Mouse (Mus musculus): ENCODE data around the gene Pcsk5. TPM values are rescaled to one million over a fixed set of nuclear protein-coding genes. Genes with fewer than 3 reads are reported as not detected.

Gene Pcsk5
- polyA plus RNA-seq, 1 experiment from 2014 or later: 24.0 TPM

GRCm38 (mm10) chr19:17643128-17643797, 194.2 kb downstream of the Pcsk5 start:
- Histone ChIP-seq H3K4me1 (replicated peaks; ENCODE audit: control insufficient read depth, insufficient read depth, low read length) (no peaks in the 10 kb centered on the region), H3K27ac (ENCODE audit: low read length) (no peak overlapping the region), H3K9me3 (ENCODE audit: control insufficient read depth, low read length) (no peaks in the 10 kb centered on the region), H3K4me3 (ENCODE audit: low read length) (no peak overlapping the region), H3K36me3 (ENCODE audit: control insufficient read depth, insufficient read depth, low read length) (no peaks in the 10 kb centered on the region; the same call in 1 of the 2 replicates), H3K4me2 (ENCODE audit: low read depth, low read length) (no peak overlapping the region), H3K27me3 (ENCODE audit: control insufficient read depth, insufficient read depth, low read depth, low read length) (no peaks in the 10 kb centered on the region), H3K9ac (ENCODE audit: low read length) (no peak overlapping the region)
- ATAC-seq (ENCODE audit: low read depth): no peak
- 51% methylated on average over 3 of the region's 3 CpGs for WGBS

GRCm38 (mm10) chr19:17635984-17636383, 201.4 kb downstream of the Pcsk5 start:
- Histone ChIP-seq H3K9me3 (ENCODE audit: control insufficient read depth, low read length) (no peaks in the 10 kb centered on the region), H3K27me3 (ENCODE audit: control insufficient read depth, insufficient read depth, low read depth, low read length) (no peaks in the 10 kb centered on the region), H3K4me3 (ENCODE audit: low read length) (no peak overlapping the region), H3K4me2 (ENCODE audit: low read depth, low read length) (no peak overlapping the region), H3K36me3 (ENCODE audit: control insufficient read depth, insufficient read depth, low read length) (no peaks in the 10 kb centered on the region; the same call in 1 of the 2 replicates), H3K9ac (ENCODE audit: low read length) (no peak overlapping the region), H3K27ac (ENCODE audit: low read length) (peak overlapping the region; percentile 31; the same call in 1 of the 2 replicates), H3K4me1 (replicated peaks; ENCODE audit: control insufficient read depth, insufficient read depth, low read length) (peaks cover 3% of the 10 kb centered on the region; the same call in 1 of the 2 replicates)
- WGBS: 56% methylated on average over 6 of the region's 6 CpGs
- peak; percentile 61 for ATAC-seq (ENCODE audit: low read depth)

- no peak overlapping the region for H3K4me2 ChIP-seq (ENCODE audit: low read depth, low read length)
- 62% methylated on average over 4 of the region's 4 CpGs for WGBS
- H3K9ac ChIP-seq (ENCODE audit: low read length): no peak overlapping the region
- no peak overlapping the region for H3K4me3 ChIP-seq (ENCODE audit: low read length)
- H3K36me3 ChIP-seq (ENCODE audit: control insufficient read depth, insufficient read depth, low read length): no peaks in the 10 kb centered on the region
- H3K4me1 ChIP-seq (replicated peaks; ENCODE audit: control insufficient read depth, insufficient read depth, low read length): no peaks in the 10 kb centered on the region
- ATAC-seq (ENCODE audit: low read depth): no peak
- no peak overlapping the region for H3K27ac ChIP-seq (ENCODE audit: low read length)
- H3K9me3 ChIP-seq (ENCODE audit: control insufficient read depth, low read length): no peaks in the 10 kb centered on the region
- no peaks in the 10 kb centered on the region for H3K27me3 ChIP-seq (ENCODE audit: control insufficient read depth, insufficient read depth, low read depth, low read length)
Measured at GRCm38 (mm10) chr19:17615646-17616045, 221.8 kb downstream of the Pcsk5 start.

- H3K27ac ChIP-seq (ENCODE audit: low read length): peak overlapping the region; percentile 27; the same call in 1 of the 2 replicates
- H3K9ac ChIP-seq (ENCODE audit: low read length): no peak overlapping the region
- peak; percentile 15; the same call in 1 of the 2 replicates for ATAC-seq (ENCODE audit: low read depth)
- H3K4me2 ChIP-seq (ENCODE audit: low read depth, low read length): no peak overlapping the region
- H3K36me3 ChIP-seq (ENCODE audit: control insufficient read depth, insufficient read depth, low read length): no peaks in the 10 kb centered on the region
- no peak overlapping the region for H3K4me3 ChIP-seq (ENCODE audit: low read length)
- 39% methylated on average over 1 of the region's 1 CpGs for whole genome bisulfite sequencing
- H3K4me1 ChIP-seq (replicated peaks; ENCODE audit: control insufficient read depth, insufficient read depth, low read length): peaks cover 8% of the 10 kb centered on the region; the same call in 1 of the 2 replicates
- no peaks in the 10 kb centered on the region for H3K27me3 ChIP-seq (ENCODE audit: control insufficient read depth, insufficient read depth, low read depth, low read length)
- H3K9me3 ChIP-seq (ENCODE audit: control insufficient read depth, low read length): no peaks in the 10 kb centered on the region
Measured at GRCm38 (mm10) chr19:17606510-17606909, 230.9 kb downstream of the Pcsk5 start.

- ATAC-seq (ENCODE audit: low read depth): peak; percentile 51; the same call in 1 of the 2 replicates
- H3K4me2 ChIP-seq (ENCODE audit: low read depth, low read length): no peak overlapping the region
- no peaks in the 10 kb centered on the region for H3K9me3 ChIP-seq (ENCODE audit: control insufficient read depth, low read length)
- 43% methylated on average over 2 of the region's 2 CpGs for WGBS
- no peak overlapping the region for H3K9ac ChIP-seq (ENCODE audit: low read length)
- H3K4me1 ChIP-seq (replicated peaks; ENCODE audit: control insufficient read depth, insufficient read depth, low read length): peaks cover 8% of the 10 kb centered on the region; the same call in 1 of the 2 replicates
- H3K27ac ChIP-seq (ENCODE audit: low read length): peak overlapping the region; percentile 27; the same call in 1 of the 2 replicates
- no peaks in the 10 kb centered on the region for H3K36me3 ChIP-seq (ENCODE audit: control insufficient read depth, insufficient read depth, low read length)
- no peak overlapping the region for H3K4me3 ChIP-seq (ENCODE audit: low read length)
- no peaks in the 10 kb centered on the region for H3K27me3 ChIP-seq (ENCODE audit: control insufficient read depth, insufficient read depth, low read depth, low read length)
Measured at GRCm38 (mm10) chr19:17606093-17606492, 231.3 kb downstream of the Pcsk5 start.

- Histone ChIP-seq H3K4me2 (ENCODE audit: low read depth, low read length) (no peak overlapping the region), H3K4me1 (replicated peaks; ENCODE audit: control insufficient read depth, insufficient read depth, low read length) (peaks cover 8% of the 10 kb centered on the region; the same call in 1 of the 2 replicates), H3K9ac (ENCODE audit: low read length) (no peak overlapping the region), H3K27me3 (ENCODE audit: control insufficient read depth, insufficient read depth, low read depth, low read length) (no peaks in the 10 kb centered on the region), H3K36me3 (ENCODE audit: control insufficient read depth, insufficient read depth, low read length) (no peaks in the 10 kb centered on the region), H3K27ac (ENCODE audit: low read length) (no peak overlapping the region), H3K9me3 (ENCODE audit: control insufficient read depth, low read length) (no peaks in the 10 kb centered on the region), H3K4me3 (ENCODE audit: low read length) (no peak overlapping the region)
- 37% methylated on average over 3 of the region's 3 CpGs for WGBS
- ATAC-seq (ENCODE audit: low read depth): no peak
Measured at GRCm38 (mm10) chr19:17603322-17603721, 234.1 kb downstream of the Pcsk5 start.

GRCm38 (mm10) chr19:17600347-17600746, 237.1 kb downstream of the Pcsk5 start:
- Histone ChIP-seq H3K9ac (ENCODE audit: low read length) (no peak overlapping the region), H3K4me3 (ENCODE audit: low read length) (no peak overlapping the region), H3K27me3 (ENCODE audit: control insufficient read depth, insufficient read depth, low read depth, low read length) (no peaks in the 10 kb centered on the region), H3K4me1 (replicated peaks; ENCODE audit: control insufficient read depth, insufficient read depth, low read length) (no peaks in the 10 kb centered on the region), H3K9me3 (ENCODE audit: control insufficient read depth, low read length) (no peaks in the 10 kb centered on the region), H3K4me2 (ENCODE audit: low read depth, low read length) (no peak overlapping the region), H3K27ac (ENCODE audit: low read length) (no peak overlapping the region), H3K36me3 (ENCODE audit: control insufficient read depth, insufficient read depth, low read length) (no peaks in the 10 kb centered on the region)
- 60% methylated on average over 2 of the region's 2 CpGs for WGBS
- ATAC-seq (ENCODE audit: low read depth): no peak

- Histone ChIP-seq H3K4me3 (ENCODE audit: low read length) (no peak overlapping the region), H3K9ac (ENCODE audit: low read length) (no peak overlapping the region), H3K4me2 (ENCODE audit: low read depth, low read length) (no peak overlapping the region), H3K9me3 (ENCODE audit: control insufficient read depth, low read length) (no peaks in the 10 kb centered on the region), H3K27ac (ENCODE audit: low read length) (peak overlapping the region; percentile 65), H3K36me3 (ENCODE audit: control insufficient read depth, insufficient read depth, low read length) (no peaks in the 10 kb centered on the region), H3K4me1 (replicated peaks; ENCODE audit: control insufficient read depth, insufficient read depth, low read length) (peaks cover 21% of the 10 kb centered on the region), H3K27me3 (ENCODE audit: control insufficient read depth, insufficient read depth, low read depth, low read length) (no peaks in the 10 kb centered on the region)
- peak; percentile 67 for ATAC-seq (ENCODE audit: low read depth)
- 10% methylated on average over 1 of the region's 1 CpGs for WGBS
Measured at GRCm38 (mm10) chr19:17592790-17593189, 244.6 kb downstream of the Pcsk5 start.

- Histone ChIP-seq H3K27me3 (ENCODE audit: control insufficient read depth, insufficient read depth, low read depth, low read length) (no peaks in the 10 kb centered on the region), H3K4me2 (ENCODE audit: low read depth, low read length) (no peak overlapping the region), H3K27ac (ENCODE audit: low read length) (peak overlapping the region; percentile 58), H3K9ac (ENCODE audit: low read length) (no peak overlapping the region), H3K4me3 (ENCODE audit: low read length) (no peak overlapping the region), H3K4me1 (replicated peaks; ENCODE audit: control insufficient read depth, insufficient read depth, low read length) (peaks cover 21% of the 10 kb centered on the region), H3K9me3 (ENCODE audit: control insufficient read depth, low read length) (no peaks in the 10 kb centered on the region), H3K36me3 (ENCODE audit: control insufficient read depth, insufficient read depth, low read length) (no peaks in the 10 kb centered on the region)
- peak; percentile 78 for ATAC-seq (ENCODE audit: low read depth)
- WGBS: 30% methylated on average over 8 of the region's 8 CpGs
Measured at GRCm38 (mm10) chr19:17591335-17591734, 246.1 kb downstream of the Pcsk5 start.
